Mouse (Mus musculus): ENCODE results near the gene Tuba1a. TPM values are rescaled to one million over a fixed set of nuclear protein-coding genes. Genes with fewer than 3 reads are reported as not detected.

Tuba1a gene
- 414 TPM for polyA plus RNA-seq (2021)

DNA sequence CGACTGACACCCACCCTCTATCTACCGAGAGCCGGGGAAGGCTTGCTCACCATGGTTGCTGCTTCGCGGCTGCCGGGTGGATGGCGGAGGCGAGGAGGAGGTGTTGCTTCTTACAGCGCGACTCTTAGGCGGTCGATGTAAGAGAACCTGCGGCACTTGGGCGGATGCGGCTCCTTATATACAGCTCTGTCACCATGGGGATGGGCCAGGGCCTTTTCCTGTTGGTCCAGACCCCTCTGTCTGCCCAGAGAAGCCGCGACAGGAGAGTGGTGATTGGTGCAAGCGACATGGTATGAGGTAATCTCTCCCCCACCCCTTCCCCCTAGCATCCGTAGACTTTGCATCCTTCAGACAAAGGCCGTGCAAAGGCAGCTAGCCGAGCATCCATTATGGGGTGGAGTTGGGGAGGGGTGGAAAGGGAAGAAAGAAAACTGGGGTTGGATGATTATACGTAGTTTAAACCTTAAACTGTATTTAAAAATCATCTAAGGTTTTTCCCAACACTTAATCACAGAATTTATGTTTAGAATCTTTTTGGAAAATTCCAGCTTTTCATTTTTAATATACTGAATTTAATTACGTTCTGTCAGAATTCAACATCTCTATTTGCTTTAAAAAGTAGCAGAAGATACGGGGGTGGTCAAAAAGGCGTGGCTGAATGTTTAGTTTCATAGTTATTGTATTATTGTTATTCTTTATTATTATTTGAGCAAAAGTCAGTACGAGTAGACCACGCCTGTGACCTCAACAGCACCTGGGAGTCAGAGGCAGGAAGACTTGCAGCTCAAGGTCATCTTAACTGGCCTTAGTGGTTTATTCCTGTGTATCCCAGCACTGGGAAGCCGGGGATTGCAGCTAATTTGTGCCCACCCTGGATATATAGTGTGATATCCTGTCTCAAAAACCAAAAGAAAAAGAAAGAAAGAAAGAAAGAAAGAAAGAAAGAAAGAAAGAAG, at the start of gene Tuba1a, which contains the start of gene Gm49450:
Tuba1a (minus strand) TSS at position 303 of the 956 bp plus-strand sequence.
Gm49450 (minus strand) TSS at position 151 of the 956 bp plus-strand sequence.
- in situ Hi-C loops (cut with MboI; ENCODE audit: low pct_unique_long_range_greater_than_20kb) = no loop called here
- no peaks in the 10 kb centered on the region for H3K27me3 ChIP-seq
- TF ChIP-seq CTCF (IDR thresholded peaks at IDR 0.05) = no peak
- POLR2A ChIA-PET = interaction anchor here (0.9 to 4.3 kb wide), 13 partner anchors 11 to 81 kb away, joined by 3 to 38 read pairs (median 5); partner anchors contain the start of genes Tuba1b and Tuba1c
- CTCF ChIA-PET = interaction anchor here (1.3 to 5.3 kb wide), 8 partner anchors 13 to 40 kb away, joined by 3 to 40 read pairs (median 10); partner anchors contain the start of gene Tuba1b
- DNase-seq (ENCODE audit: low read depth, low spot score) (no peak), ATAC-seq (peak; percentile 89)

- no peaks in the 10 kb centered on the region for H3K27me3 ChIP-seq
- TF ChIP-seq CTCF (IDR thresholded peaks at IDR 0.05) = no peak
- no peak for DNase-seq (ENCODE audit: low read depth, low spot score)
- in situ Hi-C loops (cut with MboI; ENCODE audit: low pct_unique_long_range_greater_than_20kb) = loop anchor here (5.0 kb wide), 1 partner anchor 96 kb away; no protein-coding TSS in a partner anchor
- ChIA-PET CTCF (interaction anchor here (0.9 to 2.3 kb wide), 13 partner anchors 8 to 122 kb away, joined by 3 to 10 read pairs (median 4); partner anchors contain the start of genes Dnajc22 and Tuba1c), POLR2A (no interaction called here)
- ATAC-seq = no peak
These were observed 48.0 kb upstream of the Tuba1a start for GRCm38 (mm10) chr15:99001451-99001931.

DNA sequence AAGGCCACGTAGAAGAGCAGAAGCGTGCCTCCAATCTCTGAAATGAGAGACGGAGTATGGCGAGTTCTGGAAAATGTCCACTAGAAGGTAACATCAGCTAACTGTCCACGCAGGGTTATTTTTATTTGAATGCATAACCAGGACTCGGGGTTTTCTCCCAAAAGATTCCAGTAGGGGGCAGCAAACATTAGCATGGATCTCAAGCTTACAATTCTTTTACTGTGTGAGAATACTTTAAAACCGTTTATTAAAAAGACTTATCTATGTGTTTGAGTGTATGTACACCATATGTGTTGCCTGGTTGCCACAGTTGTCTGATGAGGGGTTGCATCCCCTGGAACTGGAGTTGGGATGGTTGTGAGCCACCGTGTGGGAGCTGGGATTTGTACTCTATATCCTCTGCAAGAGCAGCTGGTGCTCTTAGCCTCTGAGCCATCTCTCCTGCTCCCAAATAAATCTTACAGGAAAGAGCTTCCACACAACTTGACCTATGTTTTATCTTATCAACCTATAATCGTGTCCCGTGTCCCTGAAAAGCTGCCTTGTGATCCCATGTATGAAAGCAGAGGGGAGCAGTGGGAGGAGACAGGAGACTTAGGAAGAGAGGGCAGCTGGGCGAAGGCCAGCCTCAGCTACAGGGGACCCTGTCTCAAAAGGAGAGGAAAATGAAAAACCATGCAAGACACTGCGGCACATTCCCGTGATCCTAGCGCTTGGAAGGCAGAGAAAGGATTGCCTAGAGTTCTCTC, 47.2 kb upstream of the Tuba1a start:
- CTCF ChIA-PET = interaction anchor here (0.8 to 2.3 kb wide), 17 partner anchors 9 to 198 kb away, joined by 3 to 10 read pairs (median 4); partner anchors contain the start of genes Dnajc22 and Tuba1c
- peak; percentile 81 for TF ChIP-seq CTCF (IDR thresholded peaks at IDR 0.05)
- DNase-seq (ENCODE audit: low read depth, low spot score) (no peak), ATAC-seq (no peak)
- no peaks in the 10 kb centered on the region for H3K27me3 ChIP-seq
- in situ Hi-C loops (cut with MboI; ENCODE audit: low pct_unique_long_range_greater_than_20kb) = loop anchor here (5.0 kb wide), 1 partner anchor 97 kb away; no protein-coding TSS in a partner anchor
- POLR2A ChIA-PET = no interaction called here

- no peak for TF ChIP-seq CTCF (IDR thresholded peaks at IDR 0.05)
- no peaks in the 10 kb centered on the region for H3K27me3 ChIP-seq
- no peak for DNase-seq (ENCODE audit: low read depth, low spot score)
- ChIA-PET POLR2A (no interaction called here), CTCF (interaction anchor here (0.8 to 1.8 kb wide), 5 partner anchors 26 to 121 kb away, joined by 3 to 4 read pairs (median 3); partner anchors contain the start of gene Tuba1b)
- in situ Hi-C loops (cut with MboI; ENCODE audit: low pct_unique_long_range_greater_than_20kb) = loop anchor here (5.0 kb wide), 1 partner anchor 116 kb away; no protein-coding TSS in a partner anchor
- no peak for ATAC-seq
These were observed 45.3 kb upstream of the Tuba1a start for GRCm38 (mm10) chr15:98998775-98999157.

DNA sequence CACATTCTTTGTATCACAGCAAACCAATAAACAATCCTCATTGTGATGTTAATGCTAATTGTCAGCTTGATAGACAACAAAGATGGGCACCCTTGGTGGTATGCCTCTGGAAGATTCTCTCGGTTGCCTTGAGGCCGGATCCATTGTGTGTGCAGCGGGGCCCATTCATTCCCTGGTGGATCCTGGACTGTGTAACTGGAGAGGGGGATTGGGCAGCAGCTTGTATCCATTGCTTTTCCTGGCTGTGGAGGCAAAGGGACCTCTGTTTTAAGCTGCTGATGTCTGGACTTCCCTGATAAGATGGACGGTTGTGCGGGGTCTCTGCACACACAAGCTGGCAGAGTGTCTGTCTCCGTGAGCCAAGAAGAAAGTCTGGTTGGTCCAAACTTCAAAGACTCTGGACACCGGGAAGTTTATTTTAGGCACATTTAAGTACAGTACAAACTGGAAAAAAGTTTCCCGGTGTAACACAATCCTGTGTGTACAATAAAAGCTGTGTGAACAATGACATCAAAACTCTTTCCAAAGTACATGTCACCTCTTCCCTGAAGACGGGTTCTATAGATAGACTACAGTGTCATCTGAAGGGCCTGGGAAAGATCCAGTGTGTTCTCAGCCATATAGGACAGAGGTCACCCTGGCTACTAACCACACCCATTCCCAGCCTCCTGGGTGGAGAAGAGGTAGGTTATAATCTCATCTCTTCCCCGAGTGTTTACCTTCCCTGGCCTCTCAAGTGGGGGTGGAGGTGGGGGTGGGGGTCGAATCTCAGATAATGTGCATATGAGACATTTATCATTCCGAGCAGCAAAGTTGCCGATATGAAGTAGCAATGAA, 44.7 kb upstream of the Tuba1a start:
- H3K27me3 ChIP-seq = no peaks in the 10 kb centered on the region
- in situ Hi-C loops (cut with MboI; ENCODE audit: low pct_unique_long_range_greater_than_20kb) = loop anchor here (5.0 kb wide), 1 partner anchor 116 kb away; no protein-coding TSS in a partner anchor
- no peak for TF ChIP-seq CTCF (IDR thresholded peaks at IDR 0.05)
- ATAC-seq (no peak), DNase-seq (ENCODE audit: low read depth, low spot score) (no peak)
- CTCF ChIA-PET = interaction anchor here (1.1 to 1.8 kb wide), 8 partner anchors 27 to 117 kb away, joined by 3 to 11 read pairs (median 4); partner anchors contain the start of gene Tuba1b
- POLR2A ChIA-PET = no interaction called here

GRCm38 (mm10) chr15:98996840-98997239, 43.3 kb upstream of the Tuba1a start:
- ATAC-seq (no peak), DNase-seq (ENCODE audit: low read depth, low spot score) (no peak)
- CTCF ChIA-PET = interaction anchor here (1.0 to 1.8 kb wide), 5 partner anchors 28 to 105 kb away, joined by 3 to 11 read pairs (median 5); no protein-coding TSS in a partner anchor
- TF ChIP-seq CTCF (IDR thresholded peaks at IDR 0.05) = no peak
- POLR2A ChIA-PET = interaction anchor here (1.0 kb wide), 1 partner anchor 44 kb away, joined by 3 read pairs; no protein-coding TSS in a partner anchor
- no peaks in the 10 kb centered on the region for H3K27me3 ChIP-seq
- in situ Hi-C loops (cut with MboI; ENCODE audit: low pct_unique_long_range_greater_than_20kb) = loop anchor here (5.0 kb wide), 1 partner anchor 115 kb away; no protein-coding TSS in a partner anchor

DNA sequence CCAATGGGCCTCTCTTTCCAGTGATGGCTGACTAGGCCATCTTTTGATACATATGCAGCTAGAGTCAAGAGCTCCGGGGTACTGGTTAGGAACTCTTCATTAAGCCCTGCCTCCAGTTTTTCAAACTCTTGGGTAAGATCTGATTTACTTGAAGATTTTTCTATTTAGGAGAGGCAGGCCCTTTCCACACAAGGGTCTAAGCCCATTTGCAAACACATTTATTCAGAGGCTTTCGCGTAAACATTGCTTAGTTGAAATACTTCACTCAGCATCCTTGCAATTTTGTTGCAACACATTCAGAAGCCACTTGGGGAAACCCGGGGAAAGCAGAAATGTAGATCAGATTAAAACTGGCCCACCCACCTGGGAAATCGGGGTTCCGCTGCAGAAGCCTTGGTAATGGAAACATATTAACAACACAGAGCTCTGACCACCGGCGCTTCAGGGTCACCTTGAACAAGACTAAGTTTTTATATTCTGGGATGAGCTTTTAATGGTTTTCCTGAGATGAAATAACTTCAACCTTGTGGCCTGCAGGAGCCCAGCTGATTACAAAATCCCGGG, 41.5 kb upstream of the Tuba1a start:
- ATAC-seq = no peak
- TF ChIP-seq CTCF (IDR thresholded peaks at IDR 0.05) = no peak

GRCm38 (mm10) chr15:98993865-98994264, 40.4 kb upstream of the Tuba1a start:
- ChIA-PET CTCF (interaction anchor here (0.8 to 3.7 kb wide), 22 partner anchors 9 to 122 kb away, joined by 3 to 36 read pairs (median 8); partner anchors contain the start of genes Gm49450, Tuba1a and Tuba1b), POLR2A (interaction anchor here (0.6 to 6.0 kb wide), 7 partner anchors 16 to 82 kb away, joined by 3 to 38 read pairs (median 3); partner anchors contain the start of genes Gm49450, Tuba1a and Tuba1b)
- no peaks in the 10 kb centered on the region for H3K27me3 ChIP-seq
- in situ Hi-C loops (cut with MboI; ENCODE audit: low pct_unique_long_range_greater_than_20kb) = loop anchor here (5.0 kb wide), 1 partner anchor 52 kb away; no protein-coding TSS in a partner anchor
- ATAC-seq (no peak), DNase-seq (ENCODE audit: low read depth, low spot score) (no peak)
- peak; percentile 96 for TF ChIP-seq CTCF (IDR thresholded peaks at IDR 0.05)

More for the DNA sequence above, 41.5 kb upstream of the Tuba1a start:
- CTCF ChIA-PET = interaction anchor here (1.0 to 3.7 kb wide), 10 partner anchors 10 to 116 kb away, joined by 3 to 36 read pairs (median 18); partner anchors contain the start of genes Gm49450, Tuba1a and Tuba1b
- in situ Hi-C loops (cut with MboI; ENCODE audit: low pct_unique_long_range_greater_than_20kb) = loop anchor here (5.0 kb wide), 2 partner anchors 53 to 113 kb away; no protein-coding TSS in a partner anchor
- POLR2A ChIA-PET = interaction anchor here (0.6 to 6.0 kb wide), 5 partner anchors 24 to 104 kb away, joined by 4 to 38 read pairs (median 5); partner anchors contain the start of genes Gm49450, Tuba1a and Tuba1b
- H3K27me3 ChIP-seq = no peaks in the 10 kb centered on the region
- DNase-seq (ENCODE audit: low read depth, low spot score) = no peak
